Mouse (Mus musculus): Measurements from ENCODE around the gene Uhrf1bp1l.
"Not testable (repeated sequence)": the region's sequence is repeated elsewhere in the genome, so short reads cannot be mapped to it uniquely, and the experiment has no call there.

Gene Uhrf1bp1l

GRCm38 (mm10) chr10:89744871-89745665 lies at the start of gene Uhrf1bp1l:
Uhrf1bp1l (plus strand) TSS chr10:89744991.
- peak; percentile 96 for DNase-seq (ENCODE audit: low spot score)

GRCm38 (mm10) chr10:89695194-89695911 lies 49.4 kb upstream of the Uhrf1bp1l start:
- DNase-seq (ENCODE audit: low spot score) = no peak

GRCm38 (mm10) chr10:89696270-89696669 lies 48.5 kb upstream of the Uhrf1bp1l start:
- DNase-seq (ENCODE audit: low spot score) = not testable (repeated sequence)

- DNase-seq (ENCODE audit: low spot score) = no peak
These were observed 46.8 kb upstream of the Uhrf1bp1l start for GRCm38 (mm10) chr10:89697956-89698355.

GRCm38 (mm10) chr10:89703042-89703441 lies 41.7 kb upstream of the Uhrf1bp1l start:
- peak; percentile 45 for DNase-seq (ENCODE audit: low spot score)

- no peak for DNase-seq (ENCODE audit: low spot score)
These were observed 37.4 kb upstream of the Uhrf1bp1l start for GRCm38 (mm10) chr10:89707397-89707796.

GRCm38 (mm10) chr10:89708720-89709119 lies 36.1 kb upstream of the Uhrf1bp1l start:
- DNase-seq (ENCODE audit: low spot score) = peak; percentile 40

GRCm38 (mm10) chr10:89714910-89715309 lies 29.9 kb upstream of the Uhrf1bp1l start:
- no peak for DNase-seq (ENCODE audit: low spot score)

- no peak for DNase-seq (ENCODE audit: low spot score)
These were observed 24.5 kb upstream of the Uhrf1bp1l start for GRCm38 (mm10) chr10:89720252-89720651.

- no peak for DNase-seq (ENCODE audit: low spot score)
These were observed 24.0 kb upstream of the Uhrf1bp1l start for GRCm38 (mm10) chr10:89720796-89721195.

GRCm38 (mm10) chr10:89722247-89723195 lies 22.3 kb upstream of the Uhrf1bp1l start:
- DNase-seq (ENCODE audit: low spot score) = no peak

GRCm38 (mm10) chr10:89730386-89730785 lies 14.4 kb upstream of the Uhrf1bp1l start:
- no peak for DNase-seq (ENCODE audit: low spot score)

- DNase-seq (ENCODE audit: low spot score) = no peak
These were observed 13.4 kb upstream of the Uhrf1bp1l start for GRCm38 (mm10) chr10:89731341-89731740.

- DNase-seq (ENCODE audit: low spot score) = peak; percentile 98
These were observed 12.6 kb upstream of the Uhrf1bp1l start, which contains the start of gene Actr6 for GRCm38 (mm10) chr10:89732001-89732794. Actr6 (minus strand) TSS chr10:89732295.

GRCm38 (mm10) chr10:89737092-89737491 lies 7.7 kb upstream of the Uhrf1bp1l start:
- no peak for DNase-seq (ENCODE audit: low spot score)

- DNase-seq (ENCODE audit: low spot score) = no peak
These were observed 6.9 kb upstream of the Uhrf1bp1l start for GRCm38 (mm10) chr10:89737887-89738286.

GRCm38 (mm10) chr10:89738395-89738794 lies 6.4 kb upstream of the Uhrf1bp1l start:
- no peak for DNase-seq (ENCODE audit: low spot score)

GRCm38 (mm10) chr10:89739703-89740102 lies 5.1 kb upstream of the Uhrf1bp1l start:
- peak; percentile 6 for DNase-seq (ENCODE audit: low spot score)

GRCm38 (mm10) chr10:89740995-89741394 lies 3.8 kb upstream of the Uhrf1bp1l start:
- DNase-seq (ENCODE audit: low spot score) = no peak

- no peak for DNase-seq (ENCODE audit: low spot score)
These were observed 1.5 kb upstream of the Uhrf1bp1l start for GRCm38 (mm10) chr10:89743266-89743665.

GRCm38 (mm10) chr10:89744341-89744740 lies 450 bp upstream of the Uhrf1bp1l start:
- DNase-seq (ENCODE audit: low spot score) = no peak
